Mouse (Mus musculus): ENCODE measurements at regions not wholly inside any gene's neighbourhood (a gene's known extent, or its start where the extent isn't known, plus 50 kb on each side); places are given as distances from the start of the nearest gene placed in this dataset.
A peak's percentile ranks its signal among the peaks of the same experiment; 100 is the strongest.

GRCm38 (mm10) chr3:118418981-118419380 lies 142.9 kb upstream of the Dpyd start:
- DNase-seq (ENCODE audit: low spot score) = no peak

GRCm38 (mm10) chr3:118421701-118422100 lies 140.2 kb upstream of the Dpyd start:
- peak; percentile 59 for DNase-seq (ENCODE audit: low spot score)

- DNase-seq (ENCODE audit: low spot score) = peak; percentile 71
Measured at GRCm38 (mm10) chr3:118425748-118426147, 136.2 kb upstream of the Dpyd start.

- peak; percentile 87 for DNase-seq (ENCODE audit: low spot score)
Measured at GRCm38 (mm10) chr3:118428523-118428922, 133.4 kb upstream of the Dpyd start.

- DNase-seq (ENCODE audit: low spot score) = peak; percentile 79
Measured at GRCm38 (mm10) chr3:118429825-118430630, 131.9 kb upstream of the Dpyd start.

- no peak for DNase-seq (ENCODE audit: low spot score)
Measured at GRCm38 (mm10) chr3:118430631-118430906, 131.4 kb upstream of the Dpyd start.

- DNase-seq (ENCODE audit: low spot score) = peak; percentile 86
Measured at GRCm38 (mm10) chr3:118431031-118431723, 130.8 kb upstream of the Dpyd start.

GRCm38 (mm10) chr3:118433441-118434021 lies 128.4 kb upstream of the Dpyd start:
- DNase-seq (ENCODE audit: low spot score) = peak; percentile 64

- peak; percentile 32 for DNase-seq (ENCODE audit: low spot score)
Measured at GRCm38 (mm10) chr3:118434311-118434710, 127.6 kb upstream of the Dpyd start.

GRCm38 (mm10) chr3:118434847-118435246 lies 127.1 kb upstream of the Dpyd start:
- peak; percentile 16 for DNase-seq (ENCODE audit: low spot score)

- DNase-seq (ENCODE audit: low spot score) = no peak
Measured at GRCm38 (mm10) chr3:118435248-118435647, 126.7 kb upstream of the Dpyd start.

- no peak for DNase-seq (ENCODE audit: low spot score)
Measured at GRCm38 (mm10) chr3:118443742-118444332, 118.1 kb upstream of the Dpyd start.

- no peak for DNase-seq (ENCODE audit: low spot score)
Measured at GRCm38 (mm10) chr3:118445360-118445759, 116.6 kb upstream of the Dpyd start.

- DNase-seq (ENCODE audit: low spot score) = no peak
Measured at GRCm38 (mm10) chr3:118459636-118460035, 102.3 kb upstream of the Dpyd start.

GRCm38 (mm10) chr3:118465611-118466010 lies 96.3 kb upstream of the Dpyd start:
- DNase-seq (ENCODE audit: low spot score) = no peak

GRCm38 (mm10) chr3:118472215-118472799 lies 89.6 kb upstream of the Dpyd start:
- DNase-seq (ENCODE audit: low spot score) = no peak

- DNase-seq (ENCODE audit: low spot score) = no peak
Measured at GRCm38 (mm10) chr3:118478065-118478464, 83.9 kb upstream of the Dpyd start.

- no peak for DNase-seq (ENCODE audit: low spot score)
Measured at GRCm38 (mm10) chr3:118480515-118481248, 81.2 kb upstream of the Dpyd start.

- DNase-seq (ENCODE audit: low spot score) = no peak
Measured at GRCm38 (mm10) chr3:118485966-118486365, 76.0 kb upstream of the Dpyd start.

GRCm38 (mm10) chr3:118487408-118487807 lies 74.5 kb upstream of the Dpyd start:
- DNase-seq (ENCODE audit: low spot score) = no peak

- DNase-seq (ENCODE audit: low spot score) = no peak
Measured at GRCm38 (mm10) chr3:118491101-118491500, 70.8 kb upstream of the Dpyd start.

GRCm38 (mm10) chr3:118491871-118492270 lies 70.1 kb upstream of the Dpyd start:
- DNase-seq (ENCODE audit: low spot score) = no peak
